Mouse (Mus musculus): Measurements from ENCODE around the gene Mul1.

DNA sequence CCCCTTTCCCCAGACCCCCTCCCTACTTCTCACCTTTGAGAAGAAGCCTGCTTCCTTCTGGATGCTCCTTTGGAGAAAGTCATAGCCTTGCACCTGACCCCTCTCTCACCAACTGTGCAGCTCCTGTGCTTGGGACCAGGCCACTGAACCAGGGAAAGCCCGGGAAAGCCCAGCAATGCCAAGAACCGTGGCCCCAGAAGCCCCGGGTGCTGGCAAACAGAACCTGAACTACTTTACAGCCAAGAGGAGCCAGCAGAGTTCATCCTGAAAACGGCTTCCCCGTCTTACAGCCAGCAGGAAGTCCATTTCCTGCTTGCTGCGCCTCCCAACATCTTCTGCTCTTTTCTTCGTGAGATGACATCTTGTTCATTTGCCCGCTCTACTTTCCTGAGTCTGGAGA lies 48.2 kb downstream of the Mul1 start:
- TF ChIP-seq CTCF (IDR thresholded peaks at IDR 0.05; ENCODE audit: low read depth) (no peak), EP300 (IDR thresholded peaks at IDR 0.05; ENCODE audit: low read depth) (no peak)

All from liver, embryonic 14.5 days (tissue).